Mouse (Mus musculus) G1E (cell line): ENCODE data around the gene Gm9508. TPM values are rescaled to one million over a fixed set of nuclear protein-coding genes. Genes with fewer than 3 reads are reported as not detected.
"Not testable (repeated sequence)": the region's sequence is repeated elsewhere in the genome, so short reads cannot be mapped to it uniquely, and the experiment has no call there.

Source experiments
- ATAC-seq: 2 replicates; pipeline ENCODE4 v1.8.0; 2016; ENCODE audit warnings: mild to moderate bottlenecking; ENCODE audit not compliant: insufficient number of reproducible peaks, poor library complexity, low FRiP score, severe bottlenecking; ENCODE audit errors: extremely low read depth
- DNase-seq: peaks from one replicate; pipeline ENCODE4 v3.0.0; 2012; ENCODE audit warnings: low spot score
- H3K27me3 ChIP-seq: 2 replicates; pipeline ENCODE4 v1.6.1; 2012; ENCODE audit warnings: mild to moderate bottlenecking, low read length, inconsistent platforms; ENCODE audit not compliant: insufficient read depth
- H3K36me3 ChIP-seq: replicated peaks from 2 replicates; pipeline ENCODE3; 2012; ENCODE audit warnings: mild to moderate bottlenecking, inconsistent platforms
- H3K4me1 ChIP-seq: 2 replicates; pipeline ENCODE4 v1.6.1; 2012; ENCODE audit warnings: low read depth, low read length, inconsistent platforms, mixed read lengths; ENCODE audit not compliant: insufficient read depth
- H3K4me3 ChIP-seq: 2 replicates; pipeline ENCODE4 v1.5.1; 2012; ENCODE audit warnings: low read depth, mild to moderate bottlenecking, inconsistent platforms, low read length, moderate library complexity, mixed read lengths
- H3K9me3 ChIP-seq: replicated peaks from 2 replicates; pipeline ENCODE4 v1.6.1; 2012; ENCODE audit warnings: inconsistent platforms
- CTCF ChIP-seq: IDR thresholded peaks from 2 replicates; pipeline ENCODE4 v1.5.1; 2012; ENCODE audit warnings: low read depth, low read length, inconsistent platforms, mixed read lengths
- GATA1 ChIP-seq: IDR thresholded peaks from 2 replicates; pipeline ENCODE4 v1.6.1; 2012; ENCODE audit warnings: borderline replicate concordance, low read length, inconsistent platforms, mixed read lengths
- GATA2 ChIP-seq: IDR thresholded peaks from 2 replicates; pipeline ENCODE4 v1.6.1; 2012; ENCODE audit warnings: low read depth, low read length, inconsistent platforms, borderline replicate concordance
- POLR2AphosphoS5 ChIP-seq: IDR thresholded peaks from 2 replicates; pipeline ENCODE4 v1.6.1; 2012; ENCODE audit warnings: low read depth, low read length, inconsistent platforms; ENCODE audit not compliant: insufficient replicate concordance
- TAL1 ChIP-seq: conservative IDR thresholded peaks from 2 replicates; pipeline ENCODE4 v1.6.1; 2012; ENCODE audit warnings: low read depth, low read length, inconsistent platforms, mixed read lengths
- polyA plus RNA-seq: library from polyadenylated mRNA; stranded (reverse); fragments of >175 nt; gene quantifications from 2 replicates; pipeline ENCODE4 v1.2.3, GENCODE M21; 2012
- total RNA-seq, 2 experiments: library from RNA; stranded (forward) in 1 of 2; stranded (reverse) in 1 of 2; fragments of 200-1000 nt in 1 of 2; fragments of >200 nt in 1 of 2; fragmentation: Nextera tagmentation in 1 of 2; gene quantifications; 2 replicates each; pipeline ENCODE4 v1.2.3; 2014 to 2017

The Gm9508 gene
- total RNA-seq (2014; fragmentation: Nextera tagmentation) = not detected in 2 replicates
- not detected in 2 replicates for total RNA-seq (2017)
- not detected in 2 replicates for polyA plus RNA-seq

DNA sequence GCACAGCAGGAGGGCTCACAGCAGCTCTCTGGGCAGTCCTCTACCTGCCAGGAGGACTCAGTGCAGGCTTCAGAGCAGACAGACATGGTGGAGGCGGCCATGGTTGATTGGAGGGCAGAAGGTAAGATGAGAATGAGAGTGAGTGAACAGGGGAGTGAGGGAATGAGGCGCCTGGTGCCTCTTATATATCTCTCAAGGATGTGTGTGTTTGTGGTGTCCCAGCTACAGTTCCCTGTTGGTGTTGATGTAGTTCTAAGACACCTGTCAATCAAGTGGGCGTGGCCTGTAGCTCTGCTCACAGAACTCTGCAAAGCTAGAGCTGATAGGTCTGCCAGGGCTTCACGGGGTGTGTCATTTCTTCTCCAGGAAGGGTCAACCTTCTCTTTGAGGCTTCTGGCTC is at the start of gene Gm9508:
TSS of gene Gm9508 (minus strand) at position 101 of the 400 bp plus-strand sequence.
- peaks cover 2% of the 10 kb centered on the region; the same call in 1 of the 2 replicates for H3K4me1 ChIP-seq
- ATAC-seq (no peak), DNase-seq (no peak)
- H3K27me3 ChIP-seq = peaks cover 29% of the 10 kb centered on the region; the same call in 1 of the 2 replicates
- H3K9me3 ChIP-seq = no peaks in the 10 kb centered on the region
- TF ChIP-seq TAL1 (no peak), GATA1 (no peak), CTCF (no peak), GATA2 (no peak), POLR2AphosphoS5 (no peak)
- no peak within 1 kb of the TSS for H3K4me3 ChIP-seq
- no peaks in the 10 kb centered on the region for H3K36me3 ChIP-seq

- not testable (repeated sequence) for ATAC-seq, DNase-seq, H3K9me3 ChIP-seq, H3K27me3 ChIP-seq, H3K36me3 ChIP-seq, H3K4me3 ChIP-seq, H3K4me1 ChIP-seq
These were observed 45.1 kb upstream of the Gm9508 start, which contains the start of gene Gm18596 for GRCm38 (mm10) chr10:77741924-77742688. TSS of gene Gm18596 (minus strand) at chr10:77742638.

DNA sequence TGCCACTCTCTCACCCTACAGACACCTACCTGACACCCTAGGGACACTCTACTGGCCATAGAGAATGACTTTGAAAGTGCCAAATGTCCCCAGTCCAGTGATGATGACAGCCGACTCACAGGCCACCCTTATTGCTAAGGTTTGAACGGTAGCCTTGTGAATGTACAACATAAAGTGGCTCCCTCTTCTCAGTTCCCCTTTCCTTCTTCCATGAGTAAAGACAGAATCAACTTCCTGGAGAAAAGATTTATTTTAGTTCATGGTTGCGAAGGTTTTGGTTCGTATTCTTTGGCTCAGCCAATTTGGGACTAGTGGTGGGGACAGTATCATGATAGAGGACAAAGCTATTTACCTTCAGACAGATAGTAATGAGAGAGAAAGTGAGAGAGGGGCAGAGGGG is 41.9 kb upstream of the Gm9508 start:
- no peaks in the 10 kb centered on the region for H3K4me1 ChIP-seq
- TF ChIP-seq TAL1 (no peak), GATA2 (no peak), GATA1 (no peak), POLR2AphosphoS5 (no peak), CTCF (no peak)
- no peak overlapping the region for H3K4me3 ChIP-seq
- ATAC-seq (no peak), DNase-seq (no peak)
- H3K27me3 ChIP-seq = peaks cover 7% of the 10 kb centered on the region
- H3K9me3 ChIP-seq = peaks cover 5% of the 10 kb centered on the region
- no peaks in the 10 kb centered on the region for H3K36me3 ChIP-seq

DNA sequence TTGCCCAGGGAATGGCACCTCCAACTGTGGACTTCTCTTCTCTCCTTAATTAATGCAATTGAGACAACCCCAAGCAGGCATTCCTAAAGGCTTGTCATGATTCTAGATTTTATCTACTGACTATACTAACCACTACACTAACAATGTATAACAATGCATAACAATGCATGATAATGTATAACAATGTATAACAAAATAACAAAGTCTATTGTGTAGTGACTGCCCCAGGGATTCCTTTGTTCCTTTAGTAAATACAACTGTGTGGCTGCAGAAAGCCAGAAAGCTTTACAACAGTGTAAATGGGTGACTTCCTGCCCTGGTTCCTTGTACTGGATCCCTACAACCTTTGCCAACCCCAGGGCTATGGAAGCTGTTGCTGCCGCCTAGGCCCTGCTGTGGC is 38.9 kb upstream of the Gm9508 start:
- DNase-seq (no peak), ATAC-seq (no peak)
- peaks cover 5% of the 10 kb centered on the region for H3K9me3 ChIP-seq
- no peaks in the 10 kb centered on the region for H3K4me1 ChIP-seq
- TF ChIP-seq GATA1 (no peak), TAL1 (no peak), POLR2AphosphoS5 (no peak), CTCF (no peak), GATA2 (no peak)
- H3K27me3 ChIP-seq = peaks cover 11% of the 10 kb centered on the region
- H3K36me3 ChIP-seq = no peaks in the 10 kb centered on the region
- H3K4me3 ChIP-seq = no peak overlapping the region

DNA sequence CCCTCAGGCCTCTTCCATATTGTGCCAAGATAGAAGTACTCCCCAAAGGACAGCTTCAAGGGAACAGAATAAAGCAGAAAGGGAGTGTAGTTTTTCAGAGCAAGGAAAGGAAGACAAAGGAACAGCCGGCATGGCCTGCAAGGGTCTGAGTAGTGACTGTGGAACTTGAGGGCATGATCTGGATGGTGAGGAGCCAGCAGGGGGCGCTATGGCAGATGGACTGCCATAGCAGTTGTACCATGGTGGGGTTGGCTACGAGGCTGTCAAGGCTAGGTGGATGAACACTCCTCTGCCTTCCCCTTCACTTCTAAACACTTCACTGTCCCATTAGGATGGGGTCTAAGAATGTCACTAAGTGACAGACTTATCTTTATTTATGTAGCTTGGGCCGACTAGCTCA is 32.2 kb upstream of the Gm9508 start:
- Histone ChIP-seq H3K36me3 (no peaks in the 10 kb centered on the region), H3K9me3 (no peaks in the 10 kb centered on the region), H3K4me3 (no peak overlapping the region), H3K27me3 (peaks cover 6% of the 10 kb centered on the region; the same call in 1 of the 2 replicates), H3K4me1 (no peaks in the 10 kb centered on the region)
- DNase-seq = no peak
- TF ChIP-seq POLR2AphosphoS5 (no peak), CTCF (peak; percentile 67)
- ATAC-seq = no peak

GRCm38 (mm10) chr10:77728280-77728679 is 31.2 kb upstream of the Gm9508 start:
- DNase-seq = no peak
- H3K27me3 ChIP-seq = peaks cover 6% of the 10 kb centered on the region; the same call in 1 of the 2 replicates
- H3K4me3 ChIP-seq = no peak overlapping the region
- TF ChIP-seq GATA2 (no peak), GATA1 (no peak), CTCF (no peak), POLR2AphosphoS5 (no peak), TAL1 (no peak)
- no peaks in the 10 kb centered on the region for H3K4me1 ChIP-seq
- no peak for ATAC-seq
- no peaks in the 10 kb centered on the region for H3K36me3 ChIP-seq
- H3K9me3 ChIP-seq = no peaks in the 10 kb centered on the region

- no peak for TF ChIP-seq GATA1
- TF ChIP-seq TAL1 = no peak
- TF ChIP-seq POLR2AphosphoS5 = no peak
- TF ChIP-seq GATA2 = no peak
- TF ChIP-seq CTCF = no peak
- ATAC-seq = no peak
- H3K4me3 ChIP-seq = no peak within 1 kb of the TSS
- H3K9me3 ChIP-seq = no peaks in the 10 kb centered on the region
- H3K27me3 ChIP-seq = no peaks in the 10 kb centered on the region
- no peaks in the 10 kb centered on the region for H3K4me1 ChIP-seq
- no peak for DNase-seq
- no peaks in the 10 kb centered on the region for H3K36me3 ChIP-seq
These were observed 29.2 kb upstream of the Gm9508 start, which contains the start of gene Gm10100 for GRCm38 (mm10) chr10:77726186-77726585. TSS of gene Gm10100 (plus strand) at chr10:77726486.
